Mouse (Mus musculus) large intestine, adult 2 months (tissue): ENCODE results near the gene A4galt. TPM values are rescaled to one million over a fixed set of nuclear protein-coding genes. Genes with fewer than 3 reads are reported as not detected.

Experiments used
- DNase-seq: peaks from one replicate; pipeline ENCODE4 v3.0.0-alpha.2; 2012; ENCODE audit warnings: low read depth, low spot score
- WGBS: fragments of 180-500 bp; shearing (Covaris S2); methylation state at CpG from one replicate; pipeline ENCODE4 v1.1.7; 2018; 5-methylcytosine and 5-hydroxymethylcytosine counted together
- polyA plus RNA-seq: library from polyadenylated mRNA; depleted of rRNA; stranded (reverse); fragments of >200 nt; gene quantifications from 2 replicates; pipeline ENCODE4 v1.2.3, GENCODE M21; 2012; rRNA removed

Gene A4galt
- polyA plus RNA-seq, 1 experiment = 20.7 TPM

DNA sequence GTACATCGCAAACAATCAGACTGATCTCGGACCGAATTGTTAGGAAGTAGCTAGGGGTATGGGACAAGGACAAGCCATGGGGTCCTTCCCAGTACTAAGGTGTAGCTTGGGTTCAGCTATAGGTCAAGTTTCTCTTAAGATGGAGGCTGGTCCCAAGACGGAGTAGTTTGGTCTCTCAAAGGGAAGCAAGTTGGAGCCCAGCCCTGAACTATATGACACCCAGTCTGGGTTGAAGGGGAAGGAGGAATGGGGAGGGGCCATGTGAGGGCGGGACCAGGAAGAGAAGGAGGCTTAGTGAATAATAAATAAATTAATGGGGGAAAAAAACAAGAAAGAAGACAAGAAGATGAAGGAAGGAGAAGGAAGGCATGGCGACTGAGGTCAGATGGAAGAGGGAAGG lies 71.6 kb downstream of the A4galt start:
- WGBS = 79% methylated on average over 6 of the region's 6 CpGs
- DNase-seq = no peak

Other genes with a start within 250 kb of the A4galt start
- 3.5 and 4.2 TPM in 2 replicates for gene Nfam1, start 218.5 kb downstream of the A4galt start, polyA plus RNA-seq
- 118 and 174 TPM in 2 replicates for gene Serhl, start 162.3 kb downstream of the A4galt start, polyA plus RNA-seq
- 109 and 111 TPM in 2 replicates for gene Rrp7a, start 129.0 kb downstream of the A4galt start, polyA plus RNA-seq
- gene Poldip3, start 102.4 kb downstream of the A4galt start, polyA plus RNA-seq = 55.8 and 68.6 TPM in 2 replicates
- 101 and 218 TPM in 2 replicates for gene Cyb5r3, start 79.2 kb downstream of the A4galt start, polyA plus RNA-seq
- gene Arfgap3, start 98.5 kb upstream of the A4galt start, polyA plus RNA-seq = 74.4 and 88.5 TPM in 2 replicates
- 52.6 and 77.7 TPM in 2 replicates for gene Pacsin2, start 212.8 kb upstream of the A4galt start, polyA plus RNA-seq